Mouse (Mus musculus) gonadal fat pad, adult 2 months (tissue): ENCODE results near the gene Lin28a. TPM values are rescaled to one million over a fixed set of nuclear protein-coding genes. Genes with fewer than 3 reads are reported as not detected.

Source experiments
- DNase-seq: peaks from one replicate; pipeline ENCODE4 v3.0.0-alpha.2; 2012; ENCODE audit warnings: low read depth
- polyA plus RNA-seq: library from polyadenylated mRNA; depleted of rRNA; stranded (reverse); fragments of >200 nt; gene quantifications from 2 replicates; pipeline ENCODE4 v1.2.3, GENCODE M21; 2012; rRNA removed

Lin28a gene
- not detected in 2 replicates for polyA plus RNA-seq

- DNase-seq = no peak
These were observed at the start of gene Lin28a for GRCm38 (mm10) chr4:134018779-134019145. Lin28a (minus strand) TSS chr4:134018841.

- no peak for DNase-seq
These were observed 49.3 kb upstream of the Lin28a start for GRCm38 (mm10) chr4:134067833-134068544.

GRCm38 (mm10) chr4:134067383-134067782 is 48.7 kb upstream of the Lin28a start:
- DNase-seq = no peak

- no peak for DNase-seq
These were observed 46.9 kb upstream of the Lin28a start for GRCm38 (mm10) chr4:134065431-134066004.

GRCm38 (mm10) chr4:134062561-134062960 is 43.9 kb upstream of the Lin28a start:
- no peak for DNase-seq

- DNase-seq = no peak
These were observed 43.4 kb upstream of the Lin28a start for GRCm38 (mm10) chr4:134061944-134062446.

GRCm38 (mm10) chr4:134061166-134061830 is 42.7 kb upstream of the Lin28a start:
- peak; percentile 95 for DNase-seq

- no peak for DNase-seq
These were observed 41.7 kb upstream of the Lin28a start, which contains the start of gene Crybg2 for GRCm38 (mm10) chr4:134060135-134060865. Crybg2 (plus strand) TSS chr4:134060815.

GRCm38 (mm10) chr4:134058908-134059307 is 40.3 kb upstream of the Lin28a start:
- no peak for DNase-seq

GRCm38 (mm10) chr4:134058166-134058715 is 39.6 kb upstream of the Lin28a start:
- no peak for DNase-seq

GRCm38 (mm10) chr4:134053538-134053937 is 34.9 kb upstream of the Lin28a start, which contains the start of gene Zfp683:
Zfp683 (plus strand) TSS chr4:134053838.
- no peak for DNase-seq

GRCm38 (mm10) chr4:134052560-134052959 is 33.9 kb upstream of the Lin28a start:
- DNase-seq = no peak

- peak; percentile 79 for DNase-seq
These were observed 33.3 kb upstream of the Lin28a start for GRCm38 (mm10) chr4:134051912-134052311.

- no peak for DNase-seq
These were observed 29.0 kb upstream of the Lin28a start for GRCm38 (mm10) chr4:134047648-134048047.

- no peak for DNase-seq
These were observed 24.4 kb upstream of the Lin28a start for GRCm38 (mm10) chr4:134043041-134043440.

- no peak for DNase-seq
These were observed 22.9 kb upstream of the Lin28a start for GRCm38 (mm10) chr4:134041317-134042123.

GRCm38 (mm10) chr4:134035953-134036352 is 17.3 kb upstream of the Lin28a start:
- no peak for DNase-seq

- no peak for DNase-seq
These were observed 7.2 kb upstream of the Lin28a start for GRCm38 (mm10) chr4:134025802-134026201.

- no peak for DNase-seq
These were observed 2.0 kb upstream of the Lin28a start for GRCm38 (mm10) chr4:134020621-134021020.

GRCm38 (mm10) chr4:134019641-134020351 is 1.2 kb upstream of the Lin28a start:
- no peak for DNase-seq
